Mouse (Mus musculus): ENCODE results near the gene Alg12. TPM values are rescaled to one million over a fixed set of nuclear protein-coding genes. Genes with fewer than 3 reads are reported as not detected.
A peak's percentile ranks its signal among the peaks of the same experiment; 100 is the strongest.

Gene Alg12
- polyA plus RNA-seq, 1 experiment = 13.2 TPM

DNA sequence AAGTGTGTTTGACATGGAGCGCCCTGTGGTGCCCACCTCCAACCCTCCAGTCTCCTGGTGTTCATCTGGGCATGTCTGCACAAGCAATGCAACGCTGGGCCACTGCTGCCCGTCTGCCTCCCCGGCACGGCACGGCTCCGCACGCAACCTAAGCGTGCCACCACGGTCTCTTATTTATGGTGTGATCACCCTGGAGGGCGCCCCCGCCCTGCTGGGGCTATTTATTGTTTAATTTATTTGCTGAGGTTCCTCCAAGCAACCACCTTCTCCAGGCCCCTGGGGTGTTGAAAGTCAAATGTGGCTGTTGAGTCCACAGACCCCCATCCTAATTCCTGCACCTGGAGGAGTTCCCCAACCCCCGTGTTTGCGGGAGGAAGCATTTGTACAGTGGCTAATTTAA is 45.9 kb upstream of the Alg12 start:
- Histone ChIP-seq H3K9ac (ENCODE audit: low read depth, poor library complexity, severe bottlenecking) (peak overlapping the region; percentile 95), H3K27me3 (ENCODE audit: control insufficient read depth, insufficient read depth, low read length, poor library complexity, severe bottlenecking) (no peaks in the 10 kb centered on the region), H3K4me3 (ENCODE audit: low read depth, low read length) (peak overlapping the region; percentile 88), H3K27ac (ENCODE audit: insufficient read depth, low read length) (peak overlapping the region; percentile 99), H3K36me3 (ENCODE audit: control insufficient read depth, insufficient read depth, low read length, poor library complexity, severe bottlenecking) (peaks cover 28% of the 10 kb centered on the region), H3K4me1 (ENCODE audit: control insufficient read depth, insufficient read depth, low read length) (peaks cover 10% of the 10 kb centered on the region), H3K9me3 (replicated peaks; ENCODE audit: control insufficient read depth, insufficient read depth, low read length, poor library complexity, severe bottlenecking) (peaks cover 9% of the 10 kb centered on the region; the same call in 1 of the 2 replicates)
- TF ChIP-seq CTCF (IDR thresholded peaks at IDR 0.05; ENCODE audit: low read depth, low read length) (no peak), EP300 (IDR thresholded peaks at IDR 0.05; ENCODE audit: insufficient read depth, low read depth, low read length) (no peak), POLR2A (IDR thresholded peaks at IDR 0.05; ENCODE audit: insufficient read depth, low read length) (no peak)

DNA sequence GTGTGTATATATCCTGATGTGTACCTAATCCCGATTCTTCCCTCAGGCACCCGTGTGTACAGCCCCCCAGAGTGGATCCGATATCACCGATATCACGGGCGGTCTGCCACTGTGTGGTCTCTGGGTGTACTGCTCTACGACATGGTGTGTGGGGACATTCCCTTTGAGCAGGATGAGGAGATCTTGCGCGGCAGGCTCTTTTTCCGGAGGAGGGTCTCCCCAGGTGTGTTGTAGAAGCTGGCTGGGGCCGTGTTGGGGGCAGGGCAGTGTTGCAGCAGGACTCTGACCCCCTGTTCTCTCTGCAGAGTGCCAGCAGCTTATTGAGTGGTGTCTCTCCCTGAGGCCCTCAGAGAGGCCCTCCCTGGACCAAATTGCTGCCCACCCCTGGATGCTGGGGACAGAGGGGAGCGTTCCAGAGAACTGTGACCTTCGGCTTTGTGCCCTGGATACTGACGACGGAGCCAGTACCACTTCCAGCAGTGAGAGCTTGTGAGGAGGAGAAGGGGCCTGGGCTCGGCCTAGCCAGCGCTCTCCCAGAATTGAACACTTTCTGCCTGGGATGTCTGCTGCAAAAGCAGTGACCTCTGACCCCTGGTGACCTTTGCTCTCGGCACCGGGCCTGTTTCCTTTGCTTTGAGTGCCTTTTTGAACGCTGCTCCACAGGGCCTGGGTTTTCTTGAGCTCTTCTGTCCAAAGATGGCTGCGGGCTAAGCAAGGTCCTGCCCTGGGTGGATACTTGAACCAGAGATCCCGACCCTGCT is 45.3 kb upstream of the Alg12 start:
- Histone ChIP-seq H3K4me3 (ENCODE audit: low read depth, low read length) (peak overlapping the region; percentile 88), H3K4me1 (ENCODE audit: control insufficient read depth, insufficient read depth, low read length) (peaks cover 10% of the 10 kb centered on the region), H3K27ac (ENCODE audit: insufficient read depth, low read length) (peak overlapping the region; percentile 99), H3K9me3 (replicated peaks; ENCODE audit: control insufficient read depth, insufficient read depth, low read length, poor library complexity, severe bottlenecking) (peaks cover 4% of the 10 kb centered on the region; the same call in 1 of the 2 replicates), H3K27me3 (ENCODE audit: control insufficient read depth, insufficient read depth, low read length, poor library complexity, severe bottlenecking) (no peaks in the 10 kb centered on the region), H3K36me3 (ENCODE audit: control insufficient read depth, insufficient read depth, low read length, poor library complexity, severe bottlenecking) (peaks cover 28% of the 10 kb centered on the region), H3K9ac (ENCODE audit: low read depth, poor library complexity, severe bottlenecking) (peak overlapping the region; percentile 95)
- TF ChIP-seq EP300 (IDR thresholded peaks at IDR 0.05; ENCODE audit: insufficient read depth, low read depth, low read length) (0 out of 2 replicates have a peak, but pooled peaks have one; percentile 1), POLR2A (IDR thresholded peaks at IDR 0.05; ENCODE audit: insufficient read depth, low read length) (no peak)

DNA sequence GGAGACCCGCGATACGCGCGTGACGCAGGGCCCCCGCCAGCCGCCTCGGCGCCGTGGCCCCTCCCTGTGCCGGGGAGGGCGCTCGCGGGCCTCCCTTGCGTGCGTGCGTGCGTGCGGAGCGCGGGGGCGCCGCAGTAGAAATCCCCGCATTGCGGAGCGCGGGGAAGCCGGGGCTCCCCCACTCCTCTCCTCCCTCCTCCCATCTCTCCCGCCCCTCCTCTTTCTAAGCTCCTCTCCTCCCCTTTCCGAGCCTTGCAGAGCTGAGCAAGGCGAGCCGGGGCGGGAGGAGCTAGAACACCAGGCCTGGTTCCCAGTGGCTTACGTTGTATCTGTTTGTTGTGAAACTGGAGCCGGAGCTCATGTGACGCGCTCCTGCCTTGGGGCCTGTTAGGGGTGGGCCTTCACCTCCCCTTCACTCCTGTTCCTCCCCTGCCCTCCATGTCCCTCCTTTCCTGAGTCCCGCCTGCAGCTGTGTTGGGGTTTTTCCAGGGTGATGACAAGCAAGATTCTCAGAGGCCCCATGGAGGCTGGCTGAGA is 44.6 kb upstream of the Alg12 start:
- Histone ChIP-seq H3K4me1 (ENCODE audit: control insufficient read depth, insufficient read depth, low read length) (peaks cover 10% of the 10 kb centered on the region), H3K36me3 (ENCODE audit: control insufficient read depth, insufficient read depth, low read length, poor library complexity, severe bottlenecking) (peaks cover 28% of the 10 kb centered on the region), H3K9ac (ENCODE audit: low read depth, poor library complexity, severe bottlenecking) (peak overlapping the region; percentile 95), H3K4me3 (ENCODE audit: low read depth, low read length) (peak overlapping the region; percentile 88), H3K27me3 (ENCODE audit: control insufficient read depth, insufficient read depth, low read length, poor library complexity, severe bottlenecking) (no peaks in the 10 kb centered on the region), H3K9me3 (replicated peaks; ENCODE audit: control insufficient read depth, insufficient read depth, low read length, poor library complexity, severe bottlenecking) (no peaks in the 10 kb centered on the region), H3K27ac (ENCODE audit: insufficient read depth, low read length) (peak overlapping the region; percentile 99)
- peak; percentile 89 for TF ChIP-seq EP300 (IDR thresholded peaks at IDR 0.05; ENCODE audit: insufficient read depth, low read depth, low read length)
- TF ChIP-seq POLR2A (IDR thresholded peaks at IDR 0.05; ENCODE audit: insufficient read depth, low read length) = peak; percentile 24
- no peak for TF ChIP-seq CTCF (IDR thresholded peaks at IDR 0.05; ENCODE audit: low read depth, low read length)

DNA sequence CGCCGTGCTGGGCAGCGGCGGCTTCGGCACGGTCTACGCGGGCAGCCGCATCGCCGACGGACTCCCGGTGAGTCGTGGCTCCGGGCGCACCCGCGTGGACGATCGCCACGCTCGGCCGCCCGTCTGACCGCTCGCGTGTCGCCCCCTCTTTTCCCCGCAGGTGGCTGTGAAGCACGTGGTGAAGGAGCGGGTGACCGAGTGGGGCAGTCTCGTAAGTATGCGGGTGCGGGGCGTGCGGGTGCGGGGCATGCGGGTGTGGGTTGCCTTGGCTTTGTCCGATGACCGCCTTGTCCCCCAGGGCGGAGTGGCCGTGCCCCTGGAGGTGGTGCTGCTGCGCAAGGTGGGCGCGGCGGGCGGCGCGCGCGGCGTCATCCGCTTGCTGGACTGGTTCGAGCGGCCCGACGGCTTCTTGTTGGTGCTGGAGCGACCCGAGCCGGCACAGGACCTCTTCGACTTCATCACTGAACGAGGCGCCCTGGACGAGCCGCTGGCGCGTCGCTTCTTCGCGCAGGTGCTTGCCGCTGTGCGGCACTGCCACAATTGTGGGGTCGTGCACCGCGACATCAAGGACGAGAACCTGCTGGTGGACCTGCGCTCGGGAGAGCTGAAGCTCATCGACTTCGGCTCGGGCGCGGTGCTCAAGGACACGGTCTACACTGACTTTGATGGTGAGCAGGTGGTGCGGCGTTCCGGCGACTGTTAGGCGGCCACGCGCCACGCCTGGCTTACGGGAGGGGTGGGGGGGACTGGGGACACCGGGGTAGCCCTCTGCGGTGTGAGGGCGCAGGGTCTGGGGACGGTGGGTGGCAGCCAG is 44.0 kb upstream of the Alg12 start:
- Histone ChIP-seq H3K9ac (ENCODE audit: low read depth, poor library complexity, severe bottlenecking) (peak overlapping the region; percentile 95), H3K27me3 (ENCODE audit: control insufficient read depth, insufficient read depth, low read length, poor library complexity, severe bottlenecking) (no peaks in the 10 kb centered on the region), H3K4me1 (ENCODE audit: control insufficient read depth, insufficient read depth, low read length) (peaks cover 6% of the 10 kb centered on the region), H3K27ac (ENCODE audit: insufficient read depth, low read length) (peak overlapping the region; percentile 23), H3K4me3 (ENCODE audit: low read depth, low read length) (peak overlapping the region; percentile 88), H3K36me3 (ENCODE audit: control insufficient read depth, insufficient read depth, low read length, poor library complexity, severe bottlenecking) (peaks cover 28% of the 10 kb centered on the region), H3K9me3 (replicated peaks; ENCODE audit: control insufficient read depth, insufficient read depth, low read length, poor library complexity, severe bottlenecking) (no peaks in the 10 kb centered on the region)
- TF ChIP-seq POLR2A (IDR thresholded peaks at IDR 0.05; ENCODE audit: insufficient read depth, low read length) (no peak), EP300 (IDR thresholded peaks at IDR 0.05; ENCODE audit: insufficient read depth, low read depth, low read length) (no peak), CTCF (IDR thresholded peaks at IDR 0.05; ENCODE audit: low read depth, low read length) (no peak)

DNA sequence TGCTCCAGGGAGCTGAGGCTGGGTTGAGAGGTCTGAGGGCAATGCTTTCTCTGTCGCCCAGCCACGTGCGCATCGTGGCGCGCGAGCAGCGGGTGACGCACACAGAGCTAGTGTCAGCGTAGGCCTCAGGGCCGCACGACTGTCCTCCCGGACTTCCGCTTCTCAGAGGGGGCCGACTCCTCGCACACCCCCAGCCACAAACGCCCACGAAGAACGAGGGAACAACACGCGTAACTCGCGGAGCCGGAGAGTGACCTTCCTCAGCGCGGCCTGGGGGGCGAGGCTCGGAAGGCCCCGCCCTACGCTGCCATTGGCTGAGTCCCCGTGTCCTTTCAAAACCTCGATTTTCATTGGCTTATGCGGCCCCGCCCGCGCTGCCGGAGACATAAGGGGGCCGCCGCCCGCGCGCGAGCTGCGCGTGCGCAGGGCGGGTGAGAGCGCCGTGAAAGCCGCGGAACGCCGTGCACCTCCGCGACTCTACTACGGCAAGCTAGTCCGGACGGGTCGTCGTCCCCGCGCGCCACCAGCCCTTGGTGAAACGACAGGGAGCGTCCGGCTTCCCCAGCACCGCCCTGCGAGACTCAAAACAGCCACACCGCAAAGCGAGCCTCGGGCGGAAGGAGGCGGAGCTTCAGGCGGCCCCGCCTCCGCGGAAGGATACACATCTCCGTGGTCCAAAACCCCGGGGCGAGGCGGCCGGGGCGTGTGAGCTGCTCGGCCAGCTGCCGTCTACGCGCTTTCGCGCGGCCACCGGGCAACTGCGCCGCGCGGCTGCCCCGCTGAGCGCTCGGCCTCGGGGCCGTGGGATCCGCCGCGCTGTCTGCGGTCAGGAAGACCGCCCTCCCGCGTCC is 42.9 kb upstream of the Alg12 start, which contains the start of gene Pim3:
TSS of gene Pim3 (plus strand) at position 415 of the 851 bp plus-strand sequence.
- Histone ChIP-seq H3K9ac (ENCODE audit: low read depth, poor library complexity, severe bottlenecking) (peak within 1 kb of the TSS; percentile 95), H3K9me3 (replicated peaks; ENCODE audit: control insufficient read depth, insufficient read depth, low read length, poor library complexity, severe bottlenecking) (no peaks in the 10 kb centered on the region), H3K4me3 (ENCODE audit: low read depth, low read length) (peak within 1 kb of the TSS; percentile 88), H3K27ac (ENCODE audit: insufficient read depth, low read length) (peak within 1 kb of the TSS; percentile 28), H3K4me1 (ENCODE audit: control insufficient read depth, insufficient read depth, low read length) (peaks cover under 1% of the 10 kb centered on the region), H3K27me3 (ENCODE audit: control insufficient read depth, insufficient read depth, low read length, poor library complexity, severe bottlenecking) (no peaks in the 10 kb centered on the region), H3K36me3 (ENCODE audit: control insufficient read depth, insufficient read depth, low read length, poor library complexity, severe bottlenecking) (peaks cover 28% of the 10 kb centered on the region)
- TF ChIP-seq CTCF (IDR thresholded peaks at IDR 0.05; ENCODE audit: low read depth, low read length) (no peak), POLR2A (IDR thresholded peaks at IDR 0.05; ENCODE audit: insufficient read depth, low read length) (peak; percentile 62), EP300 (IDR thresholded peaks at IDR 0.05; ENCODE audit: insufficient read depth, low read depth, low read length) (0 out of 2 replicates have a peak, but pooled peaks have one; percentile 36)

All from ES-Bruce4 (cell line).